Mouse (Mus musculus) Patski (cell line): ENCODE measurements around the gene Ap2a1. TPM values are rescaled to one million over a fixed set of nuclear protein-coding genes. Genes with fewer than 3 reads are reported as not detected.
A peak's percentile ranks its signal among the peaks of the same experiment; 100 is the strongest.

Source experiments
- ATAC-seq: fragments of 100-300 bp; one replicate; pipeline ENCODE4 v1.8.0; 2021
- CTCF ChIA-PET: fragments of 350-600 bp; sonication (Branson Sonifier 250); formaldehyde crosslinking; loops from one replicate; lab custom pipeline; 2022; ENCODE audit warnings: inconsistent platforms; lab: Charles Lee
- POLR2A ChIA-PET: fragments of 350-600 bp; sonication (Branson Sonifier 250); formaldehyde crosslinking; loops from one replicate; lab custom pipeline; 2022; ENCODE audit warnings: antibody characterized with exemption, inconsistent platforms; lab: Charles Lee
- DNase-seq: peaks from one replicate; pipeline ENCODE4 v3.0.0-alpha.2; 2011; ENCODE audit warnings: low read depth, low spot score
- H3K27me3 ChIP-seq: fragments of 371-371 bp; one replicate; pipeline ENCODE4 v1.5.1; 2021
- CTCF ChIP-seq: fragments of 100-300 bp; IDR thresholded peaks from one replicate; pipeline ENCODE4 v1.5.1; 2021
- in situ Hi-C: fragments of 300-500 bp; cut with MboI; formaldehyde crosslinking; loops from 3 replicates; pipeline ENCODE4 v1.11.1; 2018; ENCODE audit warnings: low pct_unique_long_range_greater_than_20kb, mixed read lengths
- polyA plus RNA-seq: library from polyadenylated mRNA; unstranded; gene quantifications from one replicate; pipeline ENCODE4 v1.2.3, GENCODE M21; 2021

Ap2a1 gene
- polyA plus RNA-seq, 1 experiment from 2014 or later, result 104 TPM

DNA sequence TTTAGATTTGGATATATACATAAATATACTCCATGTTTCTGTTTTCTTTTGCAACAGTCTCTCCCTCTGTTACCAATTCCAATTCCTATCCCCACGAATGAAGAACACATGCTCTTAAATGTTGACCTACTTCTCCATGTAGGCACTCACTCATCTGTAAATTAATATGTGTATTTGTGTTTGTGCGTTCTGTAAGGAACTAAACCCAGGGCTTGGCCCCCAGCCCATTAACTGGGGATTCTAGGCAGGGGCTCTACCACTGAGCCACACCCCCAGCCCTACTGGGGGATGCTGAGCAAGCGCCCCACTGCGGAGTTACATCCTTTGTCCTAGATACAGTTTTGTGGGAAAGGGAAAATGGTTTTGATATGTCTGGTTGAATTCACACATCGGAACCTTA lies 10.2 kb downstream of the Ap2a1 start:
- no peak for DNase-seq
- in situ Hi-C loops, result no loop called here
- POLR2A ChIA-PET, result no interaction called here

GRCm38 (mm10) chr7:44918219-44918618 lies 11.1 kb downstream of the Ap2a1 start:
- DNase-seq (no peak), ATAC-seq (no peak)
- TF ChIP-seq CTCF, result no peak
- ChIA-PET POLR2A (no interaction called here), CTCF (no interaction called here)
- H3K27me3 ChIP-seq, result no peaks in the 10 kb centered on the region
- in situ Hi-C loops, result no loop called here

More for the DNA sequence above, 10.2 kb downstream of the Ap2a1 start:
- CTCF ChIA-PET, result no interaction called here
- no peak for ATAC-seq
- H3K27me3 ChIP-seq, result no peaks in the 10 kb centered on the region
- no peak for TF ChIP-seq CTCF

GRCm38 (mm10) chr7:44916881-44917280 lies 12.4 kb downstream of the Ap2a1 start:
- CTCF ChIA-PET, result interaction anchor here (1.0 to 1.1 kb wide), 2 partner anchors 9 to 11 kb away, joined by 3 read pairs; no protein-coding TSS in a partner anchor
- ATAC-seq, result no peak

DNA sequence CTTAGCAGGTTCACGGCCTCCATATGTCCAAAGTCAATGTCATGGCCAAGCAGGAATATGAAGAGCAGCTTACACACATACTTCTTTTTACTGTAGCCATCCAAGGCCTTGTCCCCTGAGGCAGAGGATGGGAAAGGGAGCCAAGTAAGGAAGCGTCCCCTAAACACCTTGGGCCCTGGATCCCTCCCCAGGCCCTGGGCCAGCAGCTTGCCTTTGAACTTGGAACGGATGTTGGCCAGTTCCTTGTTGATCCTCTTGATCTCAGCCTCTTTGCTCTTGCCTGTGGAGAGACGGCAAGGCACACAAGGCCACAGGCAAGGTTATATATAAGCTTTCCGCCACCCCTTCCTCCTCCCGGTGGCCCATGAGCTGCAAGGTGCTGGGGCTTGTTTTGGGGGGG lies 13.1 kb downstream of the Ap2a1 start:
- no peak for ATAC-seq
- no peak for TF ChIP-seq CTCF
- no peaks in the 10 kb centered on the region for H3K27me3 ChIP-seq
- in situ Hi-C loops, result no loop called here
- ChIA-PET POLR2A (no interaction called here), CTCF (interaction anchor here (1.0 kb wide), 1 partner anchor 10 kb away, joined by 3 read pairs; no protein-coding TSS in a partner anchor)
- DNase-seq, result no peak

More at GRCm38 (mm10) chr7:44916881-44917280, 12.4 kb downstream of the Ap2a1 start:
- no peaks in the 10 kb centered on the region for H3K27me3 ChIP-seq
- DNase-seq, result no peak
- in situ Hi-C loops, result no loop called here
- TF ChIP-seq CTCF, result no peak
- POLR2A ChIA-PET, result interaction anchor here (0.6 kb wide), 1 partner anchor 14 kb away, joined by 3 read pairs; no protein-coding TSS in a partner anchor

- H3K27me3 ChIP-seq, result no peaks in the 10 kb centered on the region
- POLR2A ChIA-PET, result no interaction called here
- in situ Hi-C loops, result no loop called here
- ATAC-seq (no peak), DNase-seq (no peak)
- TF ChIP-seq CTCF, result no peak
- CTCF ChIA-PET, result no interaction called here
Measured at GRCm38 (mm10) chr7:44915314-44915713, 14.0 kb downstream of the Ap2a1 start.

DNA sequence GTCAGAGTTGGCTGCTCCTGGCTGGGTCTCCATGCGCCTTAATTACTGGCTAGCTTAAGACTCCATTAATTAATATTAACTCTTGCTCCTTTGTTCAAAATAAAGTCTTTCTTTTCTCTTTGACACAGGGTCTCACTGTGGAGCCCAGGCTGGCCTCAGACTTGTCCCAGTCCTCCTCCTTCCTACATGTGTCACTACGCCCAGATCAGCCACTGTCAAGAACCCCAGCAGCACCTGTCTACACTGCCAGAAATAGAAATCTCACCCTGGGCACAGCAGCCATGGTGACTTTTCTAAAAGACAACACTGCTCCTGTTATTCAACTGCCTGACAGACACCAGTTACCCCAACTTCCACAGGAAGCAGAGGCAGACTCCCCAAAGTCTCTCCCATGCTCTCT lies 14.9 kb downstream of the Ap2a1 start:
- in situ Hi-C loops, result no loop called here
- ATAC-seq (no peak), DNase-seq (no peak)
- no peaks in the 10 kb centered on the region for H3K27me3 ChIP-seq
- ChIA-PET POLR2A (interaction anchor here (0.7 kb wide), 1 partner anchor 20 kb away, joined by 4 read pairs; no protein-coding TSS in a partner anchor), CTCF (no interaction called here)
- TF ChIP-seq CTCF, result no peak

DNA sequence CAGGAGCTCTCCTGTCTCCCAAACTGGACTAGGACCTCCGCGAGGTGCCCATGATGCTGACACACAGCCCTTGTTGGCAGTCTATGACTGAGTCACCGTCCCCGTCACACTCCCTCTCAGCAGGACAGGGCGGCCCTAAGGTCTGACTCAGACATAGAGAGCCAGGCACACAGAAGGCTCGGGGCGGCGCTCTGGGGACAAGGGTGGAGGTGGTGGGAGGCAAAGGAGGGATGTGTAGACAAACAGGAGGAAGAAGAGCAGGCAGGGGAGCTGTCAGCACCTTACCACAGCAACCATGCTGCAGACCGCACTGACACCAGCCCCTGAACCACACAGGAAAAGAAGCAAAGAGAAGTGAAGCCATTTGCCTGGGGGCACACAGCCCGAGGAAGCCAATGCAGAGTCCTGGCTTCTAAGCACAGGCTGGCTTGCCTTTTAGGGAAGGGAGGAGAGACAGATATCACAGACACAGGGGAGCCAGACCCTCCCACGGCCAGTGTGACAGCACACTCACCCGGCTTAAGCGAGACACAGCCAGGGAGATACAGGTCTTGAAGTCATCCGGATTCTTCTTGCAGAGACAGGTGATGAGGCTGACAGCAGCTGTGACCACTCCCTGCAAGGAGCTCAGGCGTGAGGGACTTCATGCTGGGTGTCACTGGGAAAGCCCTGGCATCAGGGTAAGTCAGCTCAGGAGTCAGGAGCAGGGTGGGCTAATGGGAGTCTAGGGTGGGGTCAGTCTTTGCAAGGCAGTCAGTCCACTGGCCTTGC lies 20.4 kb downstream of the Ap2a1 start:
- POLR2A ChIA-PET, result interaction anchor here (0.7 to 2.0 kb wide), 3 partner anchors 12 to 17 kb away, joined by 3 to 6 read pairs (median 4); partner anchors contain the start of gene Med25
- CTCF ChIA-PET, result no interaction called here
- in situ Hi-C loops, result no loop called here
- peak; percentile 75 for ATAC-seq
- TF ChIP-seq CTCF, result no peak
- no peaks in the 10 kb centered on the region for H3K27me3 ChIP-seq
- DNase-seq, result peak; percentile 41

GRCm38 (mm10) chr7:44905430-44905829 lies 23.9 kb downstream of the Ap2a1 start:
- in situ Hi-C loops, result no loop called here
- ATAC-seq (peak; percentile 64), DNase-seq (peak; percentile 64)
- POLR2A ChIA-PET, result interaction anchor here (1.6 kb wide), 1 partner anchor 13 kb away, joined by 3 read pairs; the partner anchor contains the start of gene Med25
- CTCF ChIA-PET, result interaction anchor here (1.4 kb wide), 2 partner anchors 9 to 12 kb away, joined by 3 to 4 read pairs; no protein-coding TSS in a partner anchor
- H3K27me3 ChIP-seq, result no peaks in the 10 kb centered on the region
- no peak for TF ChIP-seq CTCF

DNA sequence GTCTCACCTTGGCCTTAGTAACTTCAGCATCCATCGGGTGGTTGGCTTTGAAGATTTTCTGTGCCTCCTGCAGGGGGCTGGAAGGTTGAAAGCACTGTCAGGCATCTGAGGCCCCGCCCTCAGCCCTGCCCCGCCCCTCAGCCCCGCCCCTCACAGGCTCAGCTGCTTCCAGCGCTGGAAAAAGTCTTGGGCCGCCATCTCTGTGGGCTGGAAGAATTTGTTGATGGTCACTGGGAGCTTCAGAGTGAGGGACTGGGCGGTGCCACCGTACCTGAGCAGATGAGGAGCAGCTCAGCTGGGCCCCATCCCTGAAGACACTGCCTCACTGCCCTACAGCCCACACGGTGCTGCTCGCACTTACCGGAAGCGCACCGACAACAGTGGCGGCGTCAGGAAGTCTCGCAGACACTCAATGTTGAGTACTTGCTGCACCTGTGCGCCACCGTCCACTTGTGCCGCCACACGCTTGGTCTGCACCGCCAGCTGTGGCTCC lies 28.0 kb downstream of the Ap2a1 start:
- TF ChIP-seq CTCF, result no peak
- ChIA-PET POLR2A (no interaction called here), CTCF (no interaction called here)
- in situ Hi-C loops, result no loop called here
- ATAC-seq (no peak), DNase-seq (no peak)
- H3K27me3 ChIP-seq, result no peaks in the 10 kb centered on the region

DNA sequence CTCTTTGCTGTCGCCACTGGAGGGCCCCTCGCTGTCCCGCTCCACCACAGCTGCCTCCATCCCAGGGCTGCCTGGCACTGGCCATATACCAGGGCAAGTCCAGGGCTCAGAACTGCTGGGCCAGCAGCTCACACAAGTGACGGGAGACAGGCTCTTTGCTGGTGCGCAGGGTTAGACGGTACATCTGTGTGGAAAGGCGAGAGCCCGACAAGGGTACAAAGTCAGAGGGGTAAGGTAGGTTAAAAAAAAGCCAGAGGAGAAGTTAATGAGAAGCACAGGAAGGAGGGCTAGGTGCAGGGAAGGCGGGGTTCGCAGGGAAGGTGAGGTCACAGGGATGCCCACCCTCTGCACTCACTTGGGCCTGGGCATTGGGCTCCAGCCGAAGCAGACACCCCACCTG lies 28.7 kb downstream of the Ap2a1 start:
- no peak for ATAC-seq
- ChIA-PET CTCF (no interaction called here), POLR2A (interaction anchor here (1.3 kb wide), 1 partner anchor 51 kb away, joined by 3 read pairs; no protein-coding TSS in a partner anchor)
- TF ChIP-seq CTCF, result no peak
- no peak for DNase-seq
- in situ Hi-C loops, result no loop called here
- no peaks in the 10 kb centered on the region for H3K27me3 ChIP-seq

DNA sequence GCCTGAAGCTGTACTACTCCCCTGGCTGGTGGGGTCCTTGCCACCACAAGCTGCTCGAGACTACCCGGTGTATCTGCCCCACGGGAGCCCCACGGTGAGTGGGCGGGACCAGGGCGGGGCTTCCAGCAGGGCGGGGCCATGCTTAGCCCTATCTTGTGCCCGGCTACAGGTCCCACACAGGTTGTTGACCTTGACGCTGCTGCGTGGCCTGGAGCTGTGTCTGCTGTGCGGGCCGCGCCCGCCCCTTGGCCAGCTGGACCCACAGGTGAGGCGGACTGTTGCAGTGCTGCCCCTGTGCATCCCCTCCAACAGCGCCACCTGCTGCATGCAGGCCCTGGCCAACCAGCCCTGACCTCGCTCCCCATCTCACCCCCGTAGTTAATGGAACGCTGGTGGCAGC lies 30.7 kb downstream of the Ap2a1 start:
- in situ Hi-C loops, result loop anchor here (10.0 kb wide), 1 partner anchor 56 kb away; no protein-coding TSS in a partner anchor
- no peaks in the 10 kb centered on the region for H3K27me3 ChIP-seq
- DNase-seq (no peak), ATAC-seq (no peak)
- ChIA-PET POLR2A (interaction anchor here (0.7 kb wide), 1 partner anchor 53 kb away, joined by 3 read pairs; no protein-coding TSS in a partner anchor), CTCF (interaction anchor here (0.9 kb wide), 1 partner anchor 38 kb away, joined by 3 read pairs; no protein-coding TSS in a partner anchor)
- TF ChIP-seq CTCF, result no peak
